Mouse (Mus musculus) MEL (cell line): ENCODE measurements at regions not wholly inside any gene's neighbourhood (a gene's known extent, or its start where the extent isn't known, plus 50 kb on each side); places are given as distances from the start of the nearest gene placed in this dataset.

Source experiments
- DNase-seq: peaks from one replicate; pipeline ENCODE4 v3.0.0; 2011; ENCODE audit warnings: low read depth, low spot score
- H3K27ac ChIP-seq: 2 replicates; pipeline ENCODE4 v1.5.1; 2012; ENCODE audit warnings: low read depth, mild to moderate bottlenecking, control low read depth, low read length, moderate library complexity; ENCODE audit not compliant: control insufficient read depth
- H3K27me3 ChIP-seq, 2 experiments: fragments of 150-350 bp in 1 of 2; sonication (generic) in 1 of 2; 2 replicates each; pipeline ENCODE4 v1.6.1; 2012; ENCODE audit warnings: low read length in 2 of 2, mild to moderate bottlenecking in 2 of 2, improper control_type of control experiment in 1 of 2, moderate library complexity in 1 of 2; ENCODE audit not compliant: insufficient read depth in 2 of 2, control insufficient read depth in 1 of 2
- H3K36me3 ChIP-seq, 2 experiments: 2 replicates each; pipeline ENCODE4 v1.6.1; 2012 to 2014; ENCODE audit warnings: low read length in 2 of 2, improper control_type of control experiment in 1 of 2, inconsistent platforms in 1 of 2, mild to moderate bottlenecking in 1 of 2; ENCODE audit not compliant: insufficient read depth in 2 of 2, control insufficient read depth in 1 of 2
- H3K4me1 ChIP-seq, 2 experiments: fragments of 150-350 bp in 1 of 2; sonication (generic) in 1 of 2; 2 replicates each; pipeline ENCODE4 v1.6.1; 2012; ENCODE audit warnings: low read length in 2 of 2, improper control_type of control experiment in 1 of 2, mild to moderate bottlenecking in 1 of 2; ENCODE audit not compliant: insufficient read depth in 2 of 2, control insufficient read depth in 1 of 2
- H3K4me3 ChIP-seq, 2 experiments: fragments of 150-350 bp in 1 of 2; sonication (generic) in 1 of 2; 2 replicates each; pipeline ENCODE4 v1.5.1; 2012; ENCODE audit warnings: low read depth in 2 of 2, low read length in 2 of 2, mild to moderate bottlenecking in 2 of 2, moderate library complexity in 2 of 2, control low read depth in 1 of 2, improper control_type of control experiment in 1 of 2; ENCODE audit not compliant: control insufficient read depth in 1 of 2, insufficient read depth in 1 of 2
- H3K79me2 ChIP-seq: 2 replicates; pipeline ENCODE4 v1.6.1; 2012; ENCODE audit warnings: mild to moderate bottlenecking, low read length, moderate library complexity; ENCODE audit not compliant: control insufficient read depth, poor library complexity, insufficient read depth
- H3K9ac ChIP-seq: 2 replicates; pipeline ENCODE4 v1.6.1; 2012; ENCODE audit warnings: low read depth, mild to moderate bottlenecking, control low read depth, low read length, moderate library complexity; ENCODE audit not compliant: control insufficient read depth, poor library complexity, severe bottlenecking
- H3K9me3 ChIP-seq: fragments of 150-350 bp; sonication (generic); replicated peaks from 2 replicates; pipeline ENCODE4 v1.6.1; 2012; ENCODE audit warnings: mild to moderate bottlenecking, low read length, improper control_type of control experiment, moderate library complexity; ENCODE audit not compliant: insufficient read depth
- BHLHE40 ChIP-seq: IDR thresholded peaks from 2 replicates; pipeline ENCODE4 v1.6.1; 2012; ENCODE audit warnings: low read depth, mild to moderate bottlenecking, inconsistent platforms, low read length, improper control_type of control experiment, borderline replicate concordance
- CHD2 ChIP-seq: IDR thresholded peaks from 2 replicates; pipeline ENCODE4 v1.6.1; 2011; ENCODE audit warnings: low read length, improper control_type of control experiment
- CTCF ChIP-seq, 3 experiments: IDR thresholded peaks in 2 of 3; conservative IDR thresholded peaks in 1 of 3; 2 replicates each; pipeline ENCODE4 v1.5.1; 2011 to 2012; ENCODE audit warnings: low read length in 3 of 3, low read depth in 2 of 3, mild to moderate bottlenecking in 2 of 3, improper control_type of control experiment in 1 of 3, inconsistent platforms in 1 of 3, mixed read lengths in 1 of 3, moderate library complexity in 1 of 3; ENCODE audit not compliant: control insufficient read depth in 1 of 3, insufficient read depth in 1 of 3, poor library complexity in 1 of 3, severe bottlenecking in 1 of 3
- EP300 ChIP-seq, 2 experiments: IDR thresholded peaks; 2 replicates each; pipeline ENCODE4 v1.6.1; 2011; ENCODE audit warnings: improper control_type of control experiment in 2 of 2, low read length in 2 of 2, low read depth in 1 of 2, mild to moderate bottlenecking in 1 of 2
- ETS1 ChIP-seq: IDR thresholded peaks from 2 replicates; pipeline ENCODE4 v1.6.1; 2012; ENCODE audit warnings: low read depth, mild to moderate bottlenecking, inconsistent platforms, low read length, improper control_type of control experiment, moderate library complexity
- GATA1 ChIP-seq: IDR thresholded peaks from 2 replicates; pipeline ENCODE4 v1.6.1; 2011; ENCODE audit warnings: low read depth, low read length, improper control_type of control experiment
- JUND ChIP-seq: IDR thresholded peaks from 2 replicates; pipeline ENCODE4 v1.6.1; 2011; ENCODE audit warnings: low read depth, mild to moderate bottlenecking, improper control_type of control experiment, low read length
- MAFK ChIP-seq: IDR thresholded peaks from 2 replicates; pipeline ENCODE4 v1.6.1; 2011; ENCODE audit warnings: low read depth, mild to moderate bottlenecking, low read length, improper control_type of control experiment, borderline replicate concordance
- MEF2A ChIP-seq: IDR thresholded peaks from 2 replicates; pipeline ENCODE4 v1.6.1; 2014; ENCODE audit warnings: low read depth, mild to moderate bottlenecking, inconsistent platforms, low read length, improper control_type of control experiment; ENCODE audit not compliant: poor library complexity, insufficient replicate concordance, severe bottlenecking; ENCODE audit errors: extremely low read depth
- MYB ChIP-seq: IDR thresholded peaks from 2 replicates; pipeline ENCODE4 v1.6.1; 2011; ENCODE audit warnings: mild to moderate bottlenecking, low read depth, low read length, improper control_type of control experiment
- MYC ChIP-seq: IDR thresholded peaks from 2 replicates; pipeline ENCODE4 v1.6.1; 2011; ENCODE audit warnings: low read depth, mild to moderate bottlenecking, low read length, improper control_type of control experiment, moderate library complexity
- NELFE ChIP-seq: IDR thresholded peaks from 2 replicates; pipeline ENCODE4 v1.6.1; 2011; ENCODE audit warnings: low read depth, low read length, improper control_type of control experiment
- NRF1 ChIP-seq: IDR thresholded peaks from 2 replicates; pipeline ENCODE4 v1.6.1; 2014; ENCODE audit warnings: low read depth, mild to moderate bottlenecking, inconsistent platforms, low read length, improper control_type of control experiment, moderate library complexity; ENCODE audit not compliant: poor library complexity, insufficient read depth, severe bottlenecking
- POLR2A ChIP-seq, 2 experiments: IDR thresholded peaks; 2 replicates each; pipeline ENCODE4 v1.6.1; 2011 to 2012; ENCODE audit warnings: low read length in 2 of 2, mild to moderate bottlenecking in 2 of 2, control low read depth in 1 of 2, improper control_type of control experiment in 1 of 2, low read depth in 1 of 2, moderate library complexity in 1 of 2; ENCODE audit not compliant: control insufficient read depth in 1 of 2, insufficient read depth in 1 of 2, poor library complexity in 1 of 2
- POLR2AphosphoS5 ChIP-seq: IDR thresholded peaks from 2 replicates; pipeline ENCODE4 v1.6.1; 2012; ENCODE audit warnings: low read depth, borderline replicate concordance, mild to moderate bottlenecking, inconsistent platforms, low read length, moderate library complexity, mixed read lengths
- RAD21 ChIP-seq: IDR thresholded peaks from 2 replicates; pipeline ENCODE4 v1.6.1; 2011; ENCODE audit warnings: mild to moderate bottlenecking, low read depth, low read length, improper control_type of control experiment
- RCOR1 ChIP-seq: IDR thresholded peaks from 2 replicates; pipeline ENCODE4 v1.6.1; 2012; ENCODE audit warnings: low read depth, mild to moderate bottlenecking, inconsistent platforms, low read length, improper control_type of control experiment
- SMC3 ChIP-seq: IDR thresholded peaks from 2 replicates; pipeline ENCODE4 v1.6.1; 2011; ENCODE audit warnings: low read depth, low read length, improper control_type of control experiment
- TCF12 ChIP-seq: IDR thresholded peaks from 2 replicates; pipeline ENCODE4 v1.6.1; 2014; ENCODE audit warnings: low read depth, mild to moderate bottlenecking, inconsistent platforms, low read length, improper control_type of control experiment, moderate library complexity
- ZKSCAN1 ChIP-seq: IDR thresholded peaks from 2 replicates; pipeline ENCODE4 v1.6.1; 2012; ENCODE audit warnings: low read depth, mild to moderate bottlenecking, inconsistent platforms, low read length, improper control_type of control experiment, moderate library complexity
- ZMIZ1 ChIP-seq: IDR thresholded peaks from 2 replicates; pipeline ENCODE4 v1.6.1; 2012; ENCODE audit warnings: low read depth, mild to moderate bottlenecking, inconsistent platforms, low read length, improper control_type of control experiment, moderate library complexity
- ZNF384 ChIP-seq: IDR thresholded peaks from 2 replicates; pipeline ENCODE4 v1.6.1; 2012; ENCODE audit warnings: low read depth, mild to moderate bottlenecking, inconsistent platforms, low read length, improper control_type of control experiment

- Histone ChIP-seq H3K4me3 (no peak overlapping the region), H3K27me3 (no peaks in the 10 kb centered on the region), H3K9ac (no peak overlapping the region), H3K4me1 (no peaks in the 10 kb centered on the region), H3K36me3 (no peaks in the 10 kb centered on the region), H3K9me3 (no peaks in the 10 kb centered on the region), H3K79me2 (no peaks in the 10 kb centered on the region), H3K27ac (no peak overlapping the region)
- TF ChIP-seq CTCF (IDR thresholded peaks at IDR 0.05 in 2 of 3, conservative IDR thresholded peaks at IDR 0.05 in 1 of 3; ENCODE audit: control insufficient read depth in 1 of 3, insufficient read depth in 1 of 3, low read depth in 2 of 3, low read length in 3 of 3, poor library complexity in 1 of 3, severe bottlenecking in 1 of 3) (no peak), EP300 (IDR thresholded peaks at IDR 0.05; ENCODE audit: low read depth in 1 of 2, low read length in 2 of 2) (no peak)
- DNase-seq, result no peak
Observed at GRCm38 (mm10) chr5:133907442-133907841, 192.1 kb upstream of the Castor2 start.

- no peaks in the 10 kb centered on the region for H3K9me3 ChIP-seq
- DNase-seq, result no peak
- no peak overlapping the region for H3K9ac ChIP-seq
Observed at GRCm38 (mm10) chr5:133898025-133898598, 201.4 kb upstream of the Castor2 start.

GRCm38 (mm10) chr5:133890728-133891127 lies 208.8 kb upstream of the Castor2 start:
- Histone ChIP-seq H3K27ac (no peak overlapping the region), H3K36me3 (no peaks in the 10 kb centered on the region), H3K27me3 (no peaks in the 10 kb centered on the region), H3K4me3 (no peak overlapping the region), H3K9me3 (no peaks in the 10 kb centered on the region), H3K4me1 (no peaks in the 10 kb centered on the region), H3K79me2 (no peaks in the 10 kb centered on the region), H3K9ac (no peak overlapping the region)
- TF ChIP-seq BHLHE40, result no peak
- TF ChIP-seq CTCF (IDR thresholded peaks at IDR 0.05 in 2 of 3, conservative IDR thresholded peaks at IDR 0.05 in 1 of 3; ENCODE audit: control insufficient read depth in 1 of 3, insufficient read depth in 1 of 3, low read depth in 2 of 3, low read length in 3 of 3, poor library complexity in 1 of 3, severe bottlenecking in 1 of 3), result no peak
- no peak for TF ChIP-seq ZNF384
- no peak for TF ChIP-seq SMC3
- TF ChIP-seq TCF12, result no peak
- TF ChIP-seq JUND, result no peak
- TF ChIP-seq MYB, result no peak
- TF ChIP-seq ETS1, result no peak
- no peak for TF ChIP-seq NELFE
- no peak for TF ChIP-seq POLR2A (IDR thresholded peaks at IDR 0.05; ENCODE audit: control insufficient read depth in 1 of 2, insufficient read depth in 1 of 2, low read depth in 1 of 2, low read length in 2 of 2, poor library complexity in 1 of 2)
- TF ChIP-seq RAD21, result no peak
- no peak for TF ChIP-seq POLR2AphosphoS5
- TF ChIP-seq MAFK, result no peak
- TF ChIP-seq RCOR1, result no peak
- DNase-seq, result no peak

More at GRCm38 (mm10) chr5:133898025-133898598, 201.4 kb upstream of the Castor2 start:
- no peak for TF ChIP-seq JUND
- no peak for TF ChIP-seq ZNF384
- no peak for TF ChIP-seq MYC
- TF ChIP-seq ZKSCAN1, result no peak
- no peak for TF ChIP-seq RAD21
- no peak for TF ChIP-seq CTCF (IDR thresholded peaks at IDR 0.05 in 2 of 3, conservative IDR thresholded peaks at IDR 0.05 in 1 of 3; ENCODE audit: control insufficient read depth in 1 of 3, insufficient read depth in 1 of 3, low read depth in 2 of 3, low read length in 3 of 3, poor library complexity in 1 of 3, severe bottlenecking in 1 of 3)
- no peak for TF ChIP-seq CHD2
- TF ChIP-seq EP300 (IDR thresholded peaks at IDR 0.05; ENCODE audit: low read depth in 1 of 2, low read length in 2 of 2), result no peak
- no peak for TF ChIP-seq MAFK
- TF ChIP-seq MEF2A, result no peak
- no peak for TF ChIP-seq RCOR1
- TF ChIP-seq ZMIZ1, result no peak
- no peak for TF ChIP-seq POLR2AphosphoS5
- no peak for TF ChIP-seq GATA1
- TF ChIP-seq NELFE, result no peak
- TF ChIP-seq NRF1, result no peak
- Histone ChIP-seq H3K4me1 (no peaks in the 10 kb centered on the region), H3K4me3 (no peak overlapping the region), H3K27me3 (no peaks in the 10 kb centered on the region), H3K36me3 (no peaks in the 10 kb centered on the region), H3K79me2 (no peaks in the 10 kb centered on the region), H3K27ac (no peak overlapping the region)
